Mouse (Mus musculus) forebrain, postnatal 0 days (tissue): ENCODE measurements around the gene Glra1. TPM values are rescaled to one million over a fixed set of nuclear protein-coding genes. Genes with fewer than 3 reads are reported as not detected.

Experiments used
- ATAC-seq: fragments of 200-750 bp; cut with Nextera tagmentation; 2 replicates; pipeline ENCODE4 v1.8.0; 2017; ENCODE audit warnings: mild to moderate bottlenecking, moderate library complexity
- DNase-seq: peaks from one replicate; pipeline ENCODE4 v3.0.0-alpha.2; 2015
- H3K27ac ChIP-seq: fragments of 300-500 bp; sonication (generic); 2 replicates; pipeline ENCODE4 v1.5.1; 2014; ENCODE audit warnings: low read depth, mild to moderate bottlenecking, antibody characterized with exemption, low read length, moderate library complexity, mixed read lengths
- H3K27me3 ChIP-seq: fragments of 300-500 bp; sonication (generic); 2 replicates; pipeline ENCODE4 v1.6.1; 2014; ENCODE audit warnings: mild to moderate bottlenecking, low read length, mixed read lengths; ENCODE audit not compliant: insufficient read depth
- H3K36me3 ChIP-seq: fragments of 300-500 bp; sonication (generic); 2 replicates; pipeline ENCODE4 v1.6.1; 2014; ENCODE audit warnings: mild to moderate bottlenecking, moderate library complexity; ENCODE audit not compliant: insufficient read depth
- H3K4me1 ChIP-seq: fragments of 300-500 bp; sonication (generic); 2 replicates; pipeline ENCODE4 v1.6.1; 2014; ENCODE audit warnings: antibody characterized with exemption; ENCODE audit not compliant: insufficient read depth
- H3K4me2 ChIP-seq: fragments of 300-500 bp; sonication (generic); 2 replicates; pipeline ENCODE4 v1.6.1; 2014; ENCODE audit warnings: low read depth, mild to moderate bottlenecking, moderate library complexity
- H3K4me3 ChIP-seq: fragments of 300-500 bp; sonication (generic); 2 replicates; pipeline ENCODE4 v1.5.1; 2014; ENCODE audit warnings: low read depth, low read length, mixed read lengths
- H3K9ac ChIP-seq: fragments of 300-500 bp; sonication (generic); 2 replicates; pipeline ENCODE4 v1.6.1; 2014; ENCODE audit warnings: mild to moderate bottlenecking
- H3K9me3 ChIP-seq: fragments of 300-500 bp; sonication (generic); 2 replicates; pipeline ENCODE4 v1.6.1; 2016; ENCODE audit warnings: low read length
- CTCF ChIP-seq: sonication (generic); IDR thresholded peaks from 2 replicates; pipeline ENCODE4 v1.5.1; 2016; ENCODE audit warnings: antibody characterized with exemption, control low read depth, low read depth
- WGBS: fragments of 180-500 bp; shearing (Covaris S2); extraction: QIAGEN DNeasy Blood & Tissue Kit; methylation state at CpG from one replicate; pipeline ENCODE4 v1.1.7; 2014; 5-methylcytosine and 5-hydroxymethylcytosine counted together
- microRNA-seq, 2 experiments: library from miRNA; unstranded; fragments of <30 nt; microRNA quantifications; one replicate each; pipeline ENCODE4; 2016
- polyA plus RNA-seq: library from polyadenylated mRNA; unstranded; fragments of >200 nt; fragmentation: Nextera tagmentation; extraction: Ambion mirVana; gene quantifications from 2 replicates; pipeline ENCODE4 v1.2.1, GENCODE M21; 2015
- total RNA-seq: library from RNA; depleted of rRNA; stranded (reverse); fragments of >200 nt; gene quantifications from 2 replicates; pipeline ENCODE4 v1.2.3, GENCODE M21; 2014; rRNA removed

Gene Glra1
- total and polyA plus RNA-seq, 2 experiments from 2014 or later: 0.08 to 0.19 TPM

GRCm38 (mm10) chr11:55469048-55469843 is 138.8 kb downstream of the Glra1 start, which contains the start of gene G3bp1:
TSS of gene G3bp1 (plus strand) at chr11:55469685.
- no peaks in the 10 kb centered on the region for H3K27me3 ChIP-seq
- H3K27ac ChIP-seq: peak within 1 kb of the TSS; percentile 96
- no peaks in the 10 kb centered on the region; the same call in 1 of the 2 replicates for H3K36me3 ChIP-seq
- peak; percentile 96 for ATAC-seq
- peak within 1 kb of the TSS; percentile 96 for H3K9ac ChIP-seq
- WGBS: 1% methylated on average over 57 of the region's 57 CpGs
- H3K4me3 ChIP-seq: peak within 1 kb of the TSS; percentile 96
- DNase-seq: peak; percentile 100
- TF ChIP-seq CTCF: peak; percentile 65
- H3K4me1 ChIP-seq: peaks cover 13% of the 10 kb centered on the region
- H3K4me2 ChIP-seq: peak within 1 kb of the TSS; percentile 89
- no peaks in the 10 kb centered on the region for H3K9me3 ChIP-seq

- Histone ChIP-seq H3K4me3 (peak overlapping the region; percentile 46), H3K4me1 (peaks cover 13% of the 10 kb centered on the region), H3K27me3 (no peaks in the 10 kb centered on the region), H3K9me3 (no peaks in the 10 kb centered on the region), H3K4me2 (peak overlapping the region; percentile 89), H3K27ac (peak overlapping the region; percentile 85), H3K9ac (peak overlapping the region; percentile 51), H3K36me3 (no peaks in the 10 kb centered on the region; the same call in 1 of the 2 replicates)
- no peak for ATAC-seq
- no peak for TF ChIP-seq CTCF
- no peak for DNase-seq
- WGBS: 3% methylated on average over 17 of the region's 17 CpGs
Measured at GRCm38 (mm10) chr11:55468611-55469047, 139.4 kb downstream of the Glra1 start.

- Histone ChIP-seq H3K4me2 (peak overlapping the region; percentile 89), H3K4me3 (no peak overlapping the region), H3K9me3 (no peaks in the 10 kb centered on the region), H3K4me1 (peaks cover 13% of the 10 kb centered on the region), H3K9ac (no peak overlapping the region), H3K36me3 (no peaks in the 10 kb centered on the region), H3K27ac (peak overlapping the region; percentile 85; the same call in 1 of the 2 replicates), H3K27me3 (no peaks in the 10 kb centered on the region)
- no peak for DNase-seq
- ATAC-seq: no peak
- no peak for TF ChIP-seq CTCF
- 79% methylated on average over 10 of the region's 10 CpGs for WGBS
Measured at GRCm38 (mm10) chr11:55468012-55468411, 140.0 kb downstream of the Glra1 start.

DNA sequence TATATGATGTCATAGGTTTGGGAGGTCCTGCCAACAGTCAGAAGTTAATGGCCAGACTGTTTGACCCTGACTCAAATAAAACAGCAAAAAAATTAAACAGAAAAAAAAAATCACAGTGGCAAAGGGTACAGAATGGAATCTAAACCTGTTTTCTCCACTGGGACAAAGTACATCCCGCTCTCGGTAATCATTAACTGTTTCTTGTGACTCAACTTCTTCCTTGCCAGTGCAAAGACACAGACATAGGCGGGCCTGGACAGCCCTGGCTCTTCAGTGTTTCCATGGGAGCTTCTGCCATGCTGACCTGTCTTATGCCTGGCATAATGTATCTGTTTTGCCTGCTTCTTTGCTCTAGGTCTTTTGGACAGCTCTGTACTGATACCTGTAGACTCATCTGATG is 142.8 kb downstream of the Glra1 start:
- TF ChIP-seq CTCF: no peak
- no peak for ATAC-seq
- no peak overlapping the region for H3K4me2 ChIP-seq

DNA sequence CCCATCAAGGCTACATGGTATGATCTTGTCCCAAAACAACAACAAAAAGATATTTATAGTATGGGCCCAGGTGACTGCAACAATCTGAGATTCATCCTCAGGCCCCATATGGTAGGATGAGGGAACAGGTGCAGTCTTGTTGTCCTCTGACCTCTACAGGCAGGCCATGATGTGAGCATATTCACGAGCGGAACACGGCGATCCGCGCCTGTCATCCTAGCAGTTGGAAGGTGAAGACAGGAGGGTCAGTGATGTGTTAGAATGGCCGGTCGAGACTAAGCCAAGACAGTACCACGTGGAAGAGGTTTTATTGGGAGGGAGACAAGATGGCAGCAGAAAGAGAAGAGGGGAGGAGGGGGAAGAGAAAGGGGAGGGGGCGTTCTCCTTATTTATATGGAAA is 143.3 kb downstream of the Glra1 start:
- no peak overlapping the region for H3K4me3 ChIP-seq
- H3K9ac ChIP-seq: no peak overlapping the region
- no peak for TF ChIP-seq CTCF
- no peaks in the 10 kb centered on the region; the same call in 1 of the 2 replicates for H3K4me1 ChIP-seq
- WGBS: 82% methylated on average over 10 of the region's 10 CpGs
- DNase-seq (no peak), ATAC-seq (no peak)
- H3K4me2 ChIP-seq: no peak overlapping the region
- no peaks in the 10 kb centered on the region for H3K36me3 ChIP-seq
- H3K9me3 ChIP-seq: no peaks in the 10 kb centered on the region
- no peak overlapping the region for H3K27ac ChIP-seq
- H3K27me3 ChIP-seq: no peaks in the 10 kb centered on the region

More for the DNA sequence above, 142.8 kb downstream of the Glra1 start:
- WGBS: 85% methylated on average over 3 of the region's 3 CpGs
- Histone ChIP-seq H3K27ac (no peak overlapping the region), H3K36me3 (no peaks in the 10 kb centered on the region), H3K27me3 (no peaks in the 10 kb centered on the region), H3K4me1 (no peaks in the 10 kb centered on the region; the same call in 1 of the 2 replicates), H3K9ac (no peak overlapping the region), H3K4me3 (no peak overlapping the region), H3K9me3 (no peaks in the 10 kb centered on the region)
- DNase-seq: no peak

Small RNAs within 50 kb of the gene (microRNA-seq; reads per million reads assigned to microRNA genes)
- 0 to 0.12 reads per million in 2 experiments for gene Mir7652

Other genes starting within 250 kb of the Glra1 start
- 180 and 264 TPM in 2 replicates for gene Sparc, start 185.0 kb downstream of the Glra1 start, total RNA-seq
- gene Sparc, start 185.0 kb downstream of the Glra1 start, polyA plus RNA-seq: 437 and 510 TPM in 2 replicates
- gene Atox1, start 147.0 kb downstream of the Glra1 start, total RNA-seq: 141 and 193 TPM in 2 replicates
- 268 and 340 TPM in 2 replicates for gene Atox1, start 147.0 kb downstream of the Glra1 start, polyA plus RNA-seq
- gene G3bp1, start 138.5 kb downstream of the Glra1 start, total RNA-seq: 62.8 and 81.0 TPM in 2 replicates
- 76.9 and 85.0 TPM in 2 replicates for gene G3bp1, start 138.5 kb downstream of the Glra1 start, polyA plus RNA-seq